Mouse (Mus musculus): ENCODE data around the gene Gchfr.

GRCm38 (mm10) chr2:119166901-119167865 lies at the start of gene Gchfr:
- TF ChIP-seq CTCF (IDR thresholded peaks at IDR 0.05; ENCODE audit: borderline replicate concordance, control insufficient read depth, extremely low read depth, insufficient read depth, low read length, poor library complexity) (no peak), POLR2A (IDR thresholded peaks at IDR 0.05; ENCODE audit: control insufficient read depth, extremely low read depth, insufficient read depth, low read length, poor library complexity) (no peak)
